Mouse (Mus musculus) layer of hippocampus, adult 2 months (tissue): ENCODE measurements around the gene Zfp39. TPM values are rescaled to one million over a fixed set of nuclear protein-coding genes. Genes with fewer than 3 reads are reported as not detected.

Experiments
- DNase-seq, 2 experiments: peaks; one replicate each; pipeline ENCODE4 v3.0.0; 2022; ENCODE audit warnings: low spot score in 2 of 2
- H3K27ac ChIP-seq: fragments of 200-600 bp; 2 replicates; pipeline ENCODE4 v1.8.1; 2022
- H3K4me3 ChIP-seq: fragments of 200-600 bp; 2 replicates; pipeline ENCODE4 v1.8.1; 2022; ENCODE audit warnings: mild to moderate bottlenecking
- CTCF ChIP-seq: fragments of 200-600 bp; conservative IDR thresholded peaks from 2 replicates; pipeline ENCODE4 v1.8.1; 2022; ENCODE audit warnings: antibody characterized with exemption, mild to moderate bottlenecking, moderate library complexity
- long read RNA-seq, 2 experiments: library from polyadenylated mRNA; stranded (forward); transcript quantifications; one replicate each; pipeline ENCODE4 v2.0.0; 2021; ENCODE audit warnings: borderline mapping rate in 2 of 2
- total RNA-seq, 2 experiments: library from RNA; stranded (reverse); gene quantifications; 2 replicates each; pipeline ENCODE4 v1.2.3; 2021

The Zfp39 gene
- 10 to 100 TPM in 1 of 2 experiments, 1 to 10 TPM in 1; 9.9 to 10.3 TPM for total RNA-seq
- long read RNA-seq, experiment 1, transcript Zfp39-201 (5 exons, 3,890 nt): major isoform, 12 of 15 reads
- long read RNA-seq, experiment 1, partial matches to known transcripts: 1 of 15 reads
- long read RNA-seq, experiment 1, other reads (novel, unspliced or antisense): 2 of 15 reads
- long read RNA-seq, experiment 2, transcript Zfp39-201 (5 exons, 3,890 nt): major isoform, 14 of 18 reads
- long read RNA-seq, experiment 2, partial matches to known transcripts: 1 of 18 reads
- long read RNA-seq, experiment 2, other reads (novel, unspliced or antisense): 3 of 18 reads

DNA sequence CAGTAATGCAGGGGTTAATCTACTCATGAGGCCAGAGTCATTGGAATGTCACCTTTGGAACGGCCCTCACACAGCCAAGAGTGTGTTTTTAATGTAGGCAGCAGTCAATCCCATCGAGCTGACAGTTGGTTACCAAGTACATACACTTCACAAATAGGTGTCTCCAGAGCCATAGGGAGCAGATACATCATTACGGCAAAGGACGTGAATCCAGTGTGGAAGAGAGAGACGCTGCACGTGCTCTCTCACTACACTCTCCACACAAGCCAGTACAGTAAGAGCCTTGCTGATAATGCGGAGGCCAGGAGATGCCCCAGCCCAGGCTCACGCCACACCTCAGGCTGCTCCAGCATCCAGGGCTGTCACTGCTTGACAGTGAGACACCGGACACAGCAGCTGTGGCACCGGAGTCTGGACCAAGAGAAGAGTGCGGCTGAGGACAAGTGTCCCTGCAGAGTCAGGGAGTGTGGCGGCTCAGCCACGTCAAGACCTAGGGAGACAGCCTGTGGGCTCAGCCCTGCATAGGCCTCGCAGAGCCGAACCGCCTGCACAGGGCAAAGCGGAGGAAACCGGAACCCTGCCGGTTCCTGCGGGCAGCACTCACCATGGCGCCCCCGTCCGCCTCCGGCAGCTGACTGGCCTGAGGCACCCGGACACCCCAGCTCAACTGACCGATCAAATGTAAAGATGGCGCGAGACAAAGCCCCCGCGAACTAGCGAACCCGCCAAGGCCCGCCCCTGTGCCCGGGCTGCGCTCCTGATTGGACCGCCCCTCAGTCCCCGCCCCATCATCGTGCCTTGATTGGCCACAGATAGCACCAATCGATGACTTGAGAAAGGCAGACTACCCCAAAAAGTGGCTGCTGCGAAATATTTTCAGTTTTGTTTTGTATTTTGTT lies at the start of gene Zfp39:
Gene Zfp39 (minus strand): TSS at position 715 of the 899 bp plus-strand sequence.
- DNase-seq: peak; percentile 94 to 97
- 0 out of 2 replicates have a peak, but pooled peaks have one; percentile 5 for TF ChIP-seq CTCF
- Histone ChIP-seq H3K27ac (peak within 1 kb of the TSS; percentile 90), H3K4me3 (peak within 1 kb of the TSS; percentile 58)

- H3K4me3 ChIP-seq: peak overlapping the region; percentile 87
- TF ChIP-seq CTCF: peak; percentile 37; the same call in 1 of the 2 replicates
- peak overlapping the region; percentile 98 for H3K27ac ChIP-seq
- no peak for DNase-seq
Observed at GRCm38 (mm10) chr11:58953351-58954169, 49.5 kb upstream of the Zfp39 start.

DNA sequence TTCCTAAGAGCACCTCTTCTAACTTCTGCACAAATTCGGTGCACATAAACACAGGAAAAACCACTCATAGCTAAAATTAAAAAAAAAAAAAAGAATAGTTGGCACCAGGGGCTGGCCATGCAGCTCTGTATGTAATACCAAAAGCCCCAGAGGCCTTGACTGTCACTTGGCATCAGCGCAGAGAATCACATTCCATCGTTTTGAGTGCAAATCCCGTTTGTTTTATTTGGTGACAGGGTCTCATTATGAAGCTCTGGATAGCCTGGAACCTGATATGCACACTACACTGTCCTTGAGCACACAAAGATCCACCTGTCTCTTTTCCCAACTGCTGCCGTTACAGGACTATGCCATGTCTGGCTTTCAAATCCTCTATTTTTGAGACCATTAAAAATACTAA lies 47.2 kb upstream of the Zfp39 start:
- Histone ChIP-seq H3K4me3 (no peak overlapping the region), H3K27ac (peak overlapping the region; percentile 98; the same call in 1 of the 2 replicates)
- no peak for TF ChIP-seq CTCF
- no peak for DNase-seq

DNA sequence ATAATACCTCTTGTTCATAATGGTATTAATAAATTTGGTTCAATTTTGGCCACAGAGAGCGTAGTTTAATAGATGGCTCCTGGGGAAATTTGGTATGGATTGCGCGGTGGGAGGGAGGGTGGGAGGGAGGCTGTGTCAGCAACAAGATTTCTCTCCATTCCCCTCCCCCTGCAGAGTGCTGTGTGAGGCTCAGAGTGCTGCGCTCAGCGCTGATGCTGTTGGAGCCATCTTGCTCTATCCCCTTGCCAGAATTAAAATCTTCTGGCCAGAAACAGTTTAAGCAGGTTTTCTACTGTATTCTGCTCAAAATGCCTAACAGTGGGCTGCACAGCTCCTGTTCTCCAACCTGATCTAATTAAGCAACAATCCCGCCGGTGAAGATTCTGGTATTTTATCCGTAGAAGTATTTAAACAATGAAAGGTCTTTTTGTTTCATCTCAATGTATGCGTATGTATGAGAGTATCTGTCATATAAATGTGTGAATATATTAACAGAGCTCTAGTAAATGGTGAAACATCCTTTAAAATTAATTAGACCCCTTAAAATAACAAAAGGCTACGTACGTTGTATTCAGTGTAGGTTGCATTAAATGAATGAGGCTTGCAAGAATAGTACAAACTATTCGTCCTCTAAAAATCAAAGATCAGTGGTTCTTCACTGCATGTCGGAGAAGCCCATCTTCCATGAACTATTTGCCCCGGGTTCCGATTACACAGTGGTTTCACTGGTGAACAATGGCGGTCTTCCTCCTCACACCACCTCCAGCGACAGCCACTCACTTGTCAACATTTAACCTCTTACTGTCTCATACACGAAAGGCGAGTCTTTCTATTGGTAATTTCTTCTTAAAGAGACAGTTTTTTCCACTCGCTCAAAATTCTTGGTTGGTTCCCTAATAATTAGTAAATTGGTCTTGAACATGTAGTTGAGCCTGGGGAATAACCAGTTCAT lies 45.7 kb upstream of the Zfp39 start:
- H3K27ac ChIP-seq: peak overlapping the region; percentile 98
- peak; percentile 69 to 77 for DNase-seq
- peak overlapping the region; percentile 77 for H3K4me3 ChIP-seq
- no peak for TF ChIP-seq CTCF

- Histone ChIP-seq H3K27ac (peak within 1 kb of the TSS; percentile 98), H3K4me3 (peak within 1 kb of the TSS; percentile 77)
- no peak for TF ChIP-seq CTCF
- peak; percentile 74 to 92 for DNase-seq
Observed at GRCm38 (mm10) chr11:58948542-58949479, 44.8 kb upstream of the Zfp39 start, which contains the start of gene Hist3h2ba. TSS of gene Hist3h2ba (plus strand) at chr11:58948920.

- H3K4me3 ChIP-seq: peak overlapping the region; percentile 77
- no peak for TF ChIP-seq CTCF
- H3K27ac ChIP-seq: peak overlapping the region; percentile 95
- DNase-seq: peak in 1 of 2 experiments; percentile 28
Observed at GRCm38 (mm10) chr11:58947798-58948528, 43.9 kb upstream of the Zfp39 start.

DNA sequence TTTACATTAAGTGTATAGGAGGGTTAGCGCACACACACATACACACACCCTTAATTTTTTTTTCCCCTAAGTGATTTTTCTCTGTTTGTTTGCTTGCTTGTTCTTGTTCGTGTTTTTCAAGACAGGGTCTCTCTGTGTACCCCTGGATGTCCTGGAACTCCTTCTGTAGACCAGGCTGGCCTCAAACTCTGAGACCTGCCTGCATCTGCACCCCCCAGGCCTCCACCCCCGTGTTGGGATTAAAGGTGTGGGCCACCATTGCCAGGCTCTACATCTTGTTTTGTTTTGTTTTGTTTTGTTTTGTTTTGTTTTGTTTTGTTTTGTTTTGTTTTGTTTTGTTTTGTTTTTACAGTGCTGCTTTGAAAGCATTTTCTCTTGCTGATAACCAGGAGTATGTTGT lies 43.3 kb upstream of the Zfp39 start:
- H3K27ac ChIP-seq: peak overlapping the region; percentile 95
- H3K4me3 ChIP-seq: peak overlapping the region; percentile 77; the same call in 1 of the 2 replicates
- TF ChIP-seq CTCF: no peak
- DNase-seq: no peak

GRCm38 (mm10) chr11:58944136-58944535 lies 40.1 kb upstream of the Zfp39 start:
- no peak overlapping the region for H3K27ac ChIP-seq
- TF ChIP-seq CTCF: no peak
- no peak overlapping the region for H3K4me3 ChIP-seq
- DNase-seq: no peak

GRCm38 (mm10) chr11:58939088-58939439 lies 35.0 kb upstream of the Zfp39 start:
- no peak for TF ChIP-seq CTCF
- no peak for DNase-seq
- peak overlapping the region; percentile 98 for H3K27ac ChIP-seq
- H3K4me3 ChIP-seq: peak overlapping the region; percentile 63
